Mouse (Mus musculus) layer of hippocampus, postnatal 25 days (tissue): Measurements from ENCODE around the gene Qars. TPM values are rescaled to one million over a fixed set of nuclear protein-coding genes. Genes with fewer than 3 reads are reported as not detected.
A peak's percentile ranks its signal among the peaks of the same experiment; 100 is the strongest.

Experiments
- DNase-seq, 2 experiments: peaks; one replicate each; pipeline ENCODE4 v3.0.0; 2022; ENCODE audit warnings: mixed read lengths in 2 of 2, low spot score in 1 of 2; ENCODE audit errors: extremely low spot score in 1 of 2
- total RNA-seq, 2 experiments: library from RNA; stranded (reverse); gene quantifications; 2 replicates each; pipeline ENCODE4 v1.2.3; 2021

Qars gene
- 10 to 100 TPM; 76.6 to 82.5 TPM for total RNA-seq

DNA sequence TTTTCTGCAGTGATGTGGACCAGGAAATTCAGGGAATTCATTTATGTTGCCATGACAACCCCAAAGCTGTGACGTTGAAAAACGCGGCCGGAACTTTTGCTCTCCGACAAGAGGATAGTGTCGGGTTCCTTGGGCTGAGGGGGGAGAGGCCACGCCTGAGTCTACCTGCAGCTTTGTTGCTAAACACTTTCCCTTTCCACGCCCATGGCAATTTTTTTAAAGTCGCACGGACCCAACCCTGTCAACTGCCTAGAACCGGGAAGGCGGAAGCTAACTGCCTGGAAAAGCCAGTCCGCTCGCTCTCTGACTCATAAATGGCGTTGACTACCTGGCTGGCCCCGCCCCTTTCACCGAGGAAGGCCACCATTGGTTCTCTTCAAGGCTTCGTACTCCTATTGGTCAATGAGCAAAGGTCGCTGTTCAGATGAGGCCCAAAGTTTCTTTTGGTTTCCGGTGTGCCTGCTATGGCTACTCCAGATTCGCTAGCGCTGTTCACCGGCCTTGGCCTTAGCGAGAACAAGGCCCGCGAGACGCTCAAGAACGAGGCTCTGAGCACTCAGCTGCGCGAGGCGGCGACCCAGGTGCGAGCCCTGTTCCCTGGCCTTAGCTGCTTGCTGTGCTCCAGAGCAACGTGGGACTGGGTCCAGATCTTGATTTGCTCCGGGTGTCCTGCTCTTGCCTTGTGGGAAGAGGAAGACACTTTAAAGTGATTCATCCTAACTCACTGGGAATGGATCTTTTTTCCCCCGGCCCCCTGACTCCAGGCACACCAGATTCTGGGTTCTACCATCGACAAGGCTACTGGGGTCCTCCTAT, at the start of gene Qars:
TSS of gene Qars (plus strand) at position 88 of the 816 bp plus-strand sequence.
- peak; percentile 78 to 82 for DNase-seq

DNA sequence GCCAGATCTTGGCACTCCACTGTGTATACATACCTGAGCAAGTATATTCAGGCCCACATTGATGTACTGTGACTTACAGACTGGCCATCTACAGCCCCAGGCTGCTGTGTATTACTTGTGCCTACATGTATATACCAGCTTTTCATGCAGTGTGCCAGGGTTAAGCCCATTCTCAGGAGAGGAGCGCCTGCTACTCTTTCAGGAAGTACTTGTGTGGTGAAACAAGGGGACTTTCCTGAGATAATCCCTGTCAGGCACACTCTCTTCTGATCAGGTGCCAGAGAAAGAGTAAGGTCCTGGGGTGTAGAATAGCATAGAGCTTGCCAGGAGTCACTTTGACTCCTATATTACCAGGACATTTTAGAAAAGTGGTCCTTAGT, 47.6 kb upstream of the Qars start:
- DNase-seq, result no peak

DNA sequence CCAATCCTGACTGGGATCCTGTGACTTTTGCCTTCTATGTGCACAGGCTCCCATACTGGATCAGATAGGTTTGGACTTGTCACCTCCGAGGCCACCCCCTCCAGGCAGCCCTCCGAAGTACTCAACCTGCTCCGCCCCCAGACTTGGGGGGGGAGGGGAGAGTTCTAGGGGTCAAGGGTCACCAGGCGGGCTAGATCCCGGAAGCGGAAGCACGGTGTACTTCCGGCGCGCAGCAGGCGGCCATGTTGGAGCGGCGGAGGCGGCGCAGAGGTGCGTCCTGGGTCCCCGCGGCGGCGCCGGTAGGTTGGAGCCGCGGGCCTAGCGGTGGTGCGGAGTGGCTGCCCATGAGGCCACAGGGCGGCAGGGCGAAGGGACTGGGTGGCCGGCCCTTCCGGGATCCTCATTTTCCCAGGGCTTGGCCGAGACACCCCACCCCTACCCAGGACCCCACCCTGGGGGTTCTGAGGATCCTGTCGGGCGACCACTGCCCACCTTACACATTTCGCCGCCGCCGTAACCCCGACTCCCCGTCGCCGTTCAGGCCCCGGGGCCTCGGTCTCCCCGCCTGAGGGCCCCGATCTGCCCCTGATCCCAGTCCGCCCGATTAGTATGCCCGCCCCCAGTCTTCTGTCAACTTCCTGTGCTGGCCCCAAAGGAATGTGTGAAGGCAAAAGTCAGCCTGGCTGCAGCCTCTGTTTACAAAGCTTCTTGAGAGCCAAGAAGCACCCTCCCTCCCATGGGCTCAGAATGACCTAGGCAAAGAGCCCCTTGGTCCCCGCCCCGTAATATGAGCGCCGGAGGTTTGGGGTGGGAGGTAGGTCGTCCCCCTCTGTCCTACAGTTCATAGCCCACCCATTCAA, 47.0 kb upstream of the Qars start, which contains the start of gene Ccdc71:
TSS of gene Ccdc71 (plus strand) at position 209 of the 860 bp plus-strand sequence.
- peak; percentile 85 to 86 for DNase-seq

DNA sequence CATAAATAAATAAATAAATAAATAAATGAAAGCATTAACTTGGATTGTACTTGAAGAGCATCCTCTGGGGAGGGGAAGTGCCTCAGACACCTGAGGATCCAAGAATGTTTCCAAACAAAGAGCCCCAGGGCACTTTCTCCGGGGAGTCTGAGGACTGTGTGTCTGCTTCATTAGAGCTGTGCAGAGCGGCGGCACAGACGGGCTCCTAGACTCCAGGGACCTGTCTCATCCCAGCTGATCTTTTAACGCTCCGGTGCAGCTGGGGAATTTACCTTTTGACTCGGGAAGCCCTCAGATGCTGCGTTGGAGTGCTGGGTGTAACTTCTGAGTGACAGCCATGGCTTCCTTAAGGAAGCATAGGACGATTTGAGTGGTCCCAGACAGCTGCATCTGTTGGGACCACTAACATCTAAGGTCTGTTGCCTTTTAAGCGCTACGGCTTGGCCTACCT, 46.3 kb upstream of the Qars start, which contains the start of gene Klhdc8b:
TSS of gene Klhdc8b (minus strand) at position 401 of the 451 bp plus-strand sequence.
- DNase-seq, result no peak

DNA sequence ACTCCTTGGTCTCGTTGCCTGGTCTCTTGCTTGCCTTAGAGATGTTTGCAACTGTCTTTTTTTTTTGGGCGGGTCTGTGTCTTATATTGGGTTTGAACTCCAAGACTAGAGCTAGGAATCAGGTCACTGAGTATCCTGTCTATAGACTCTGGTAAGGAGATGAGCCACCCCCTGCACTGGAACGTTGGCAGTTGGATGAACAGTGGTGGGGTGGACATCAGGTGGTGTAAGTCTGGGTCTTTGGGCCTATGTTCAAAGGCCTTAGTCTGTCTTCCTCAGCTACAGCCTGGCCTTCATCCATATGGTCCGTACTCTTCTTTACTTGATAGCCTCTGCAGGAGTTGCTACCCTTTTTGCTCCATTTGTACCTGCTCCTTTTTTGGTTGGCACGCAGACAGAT, 45.8 kb upstream of the Qars start:
- DNase-seq, result no peak

DNA sequence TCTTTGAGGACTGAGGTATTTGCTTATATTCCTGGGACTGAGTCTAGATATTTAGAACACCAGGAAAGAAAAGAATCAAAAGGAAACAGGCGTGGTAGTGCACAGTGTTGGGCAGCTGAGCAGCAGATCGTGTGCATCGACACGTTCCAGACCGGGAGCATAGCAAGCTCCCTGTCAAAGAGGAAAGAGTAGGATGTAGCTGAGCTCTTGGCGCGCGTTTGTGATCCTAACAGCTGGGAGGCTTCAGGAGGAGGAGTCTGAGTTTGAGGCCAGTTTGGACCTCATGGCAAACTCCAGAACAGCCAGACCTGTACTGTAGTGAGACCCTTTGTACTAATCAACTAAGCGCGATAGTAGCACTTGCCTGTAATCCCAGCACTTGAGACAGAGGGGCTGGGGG, 45.3 kb upstream of the Qars start:
- no peak for DNase-seq

DNA sequence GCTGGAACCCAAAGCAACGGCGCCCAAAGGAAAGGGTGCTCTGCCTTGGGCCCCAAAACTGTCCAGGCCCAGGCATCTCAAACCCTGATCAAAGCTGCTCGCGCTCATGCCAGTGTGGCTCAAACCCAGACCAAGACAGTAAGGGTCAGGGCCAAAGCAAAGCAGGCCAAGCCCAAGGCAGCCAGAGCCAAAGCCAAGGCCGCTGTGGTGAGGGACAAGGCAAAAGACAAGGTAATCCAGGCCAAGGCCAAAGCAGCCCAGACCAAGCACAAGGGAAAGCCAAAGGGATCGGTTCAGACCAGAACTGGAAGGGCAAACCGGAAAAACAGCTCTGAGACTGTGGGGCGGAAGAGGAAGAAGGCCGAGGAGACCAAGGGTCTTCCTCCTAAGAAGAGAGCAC, 43.8 kb upstream of the Qars start:
- no peak for DNase-seq

DNA sequence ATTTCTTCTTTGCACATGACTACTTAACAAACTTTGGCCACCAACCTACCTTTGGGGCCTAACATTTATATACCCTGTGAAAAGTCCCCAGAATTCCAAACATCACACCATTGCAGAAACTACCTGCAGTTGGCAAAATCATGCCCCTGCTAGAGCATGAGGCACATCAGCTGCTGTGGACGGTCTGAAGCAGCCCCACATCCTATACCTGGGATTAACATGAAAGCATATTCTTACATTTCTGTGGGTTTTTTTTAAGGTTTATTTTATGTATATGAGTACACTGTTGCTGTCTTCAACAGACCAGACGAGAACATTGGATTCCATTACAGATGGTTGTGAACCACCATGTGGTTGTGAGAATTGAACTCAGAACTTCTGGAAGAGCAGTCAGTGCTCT, 41.3 kb upstream of the Qars start:
- DNase-seq, result no peak

DNA sequence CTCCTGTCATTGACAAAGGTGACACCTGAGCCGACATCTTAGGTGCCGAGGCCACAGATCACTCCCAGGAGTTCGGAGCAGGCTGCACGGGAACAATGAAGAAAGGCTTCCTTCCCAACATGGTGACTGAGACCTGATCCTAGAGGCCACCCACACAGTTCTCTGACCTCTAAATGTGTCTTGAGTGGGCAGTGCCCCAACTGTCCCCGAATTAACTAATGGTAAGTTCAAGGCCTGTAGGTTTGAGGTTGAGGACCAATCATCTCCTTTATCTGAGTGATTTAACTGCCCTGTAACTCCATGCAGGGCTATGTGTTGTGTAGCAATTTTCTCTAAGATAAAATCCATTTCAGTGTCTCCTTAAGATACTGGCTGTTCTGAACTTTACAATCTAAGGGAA, 38.1 kb upstream of the Qars start:
- no peak for DNase-seq

DNA sequence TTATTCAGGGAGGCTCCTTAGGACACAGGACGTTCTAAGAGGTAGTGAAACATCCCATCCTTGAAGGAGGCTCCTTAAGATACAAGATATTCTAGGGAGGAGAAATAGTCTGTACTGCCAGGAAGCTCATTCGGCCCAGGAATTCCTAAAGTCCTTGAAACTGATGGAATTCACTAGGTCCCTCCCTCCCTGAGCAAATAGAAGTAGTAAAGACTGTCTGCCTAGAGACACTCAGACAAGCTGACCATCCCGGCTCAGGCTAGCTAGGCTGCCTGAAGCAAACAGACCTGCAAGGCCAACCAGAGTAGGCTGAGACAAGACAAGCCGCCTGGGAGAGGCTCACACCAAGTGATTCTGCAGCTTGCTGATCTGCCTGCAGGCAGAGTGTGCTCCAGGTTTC, 37.7 kb upstream of the Qars start:
- DNase-seq, result no peak

DNA sequence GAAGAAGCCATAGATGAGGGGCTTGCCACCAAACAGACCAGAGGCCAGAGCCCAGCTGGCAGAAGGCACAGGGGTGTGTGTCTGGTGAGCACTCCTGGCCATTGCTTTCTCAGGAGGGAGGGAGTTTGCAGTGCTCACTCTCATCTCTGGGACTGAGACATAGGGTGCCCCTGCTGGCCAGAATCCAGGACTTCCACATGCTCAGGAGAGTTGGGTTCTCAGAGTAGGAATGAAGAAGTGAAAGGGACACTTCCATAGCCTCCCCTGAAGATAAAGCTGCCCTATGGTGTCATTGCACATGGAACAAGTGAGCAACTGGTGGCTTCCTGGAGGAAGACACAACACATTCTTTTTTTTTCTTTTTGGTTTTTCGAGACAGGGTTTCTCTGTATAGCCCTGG, 33.0 kb upstream of the Qars start:
- no peak for DNase-seq

DNA sequence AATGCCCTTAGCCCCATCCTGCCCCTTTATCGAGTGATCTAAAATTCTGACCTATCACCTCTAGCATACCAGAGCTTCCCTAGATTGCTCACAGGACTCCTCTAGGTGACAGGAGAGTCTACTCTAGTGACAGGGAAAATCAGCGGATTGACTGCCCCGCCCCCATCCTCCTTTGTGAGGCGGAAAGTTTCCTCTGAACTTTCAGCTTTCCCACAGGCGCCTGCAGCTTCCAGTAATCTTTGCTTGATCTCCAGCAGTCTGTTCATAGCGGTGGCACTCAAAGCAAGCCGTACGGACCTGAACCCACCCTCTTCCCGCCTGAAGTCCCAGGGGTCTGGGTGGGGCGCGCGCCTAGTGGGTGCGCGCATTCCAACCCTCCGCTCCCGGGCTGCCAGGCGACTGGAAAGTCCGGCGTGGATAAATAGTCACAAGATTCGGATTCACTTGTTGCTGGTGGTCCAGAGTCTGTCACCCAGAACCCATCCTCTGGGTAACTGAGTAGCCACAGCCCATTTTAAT, 28.8 kb upstream of the Qars start:
- DNase-seq, result peak in 1 of 2 experiments; percentile 42

DNA sequence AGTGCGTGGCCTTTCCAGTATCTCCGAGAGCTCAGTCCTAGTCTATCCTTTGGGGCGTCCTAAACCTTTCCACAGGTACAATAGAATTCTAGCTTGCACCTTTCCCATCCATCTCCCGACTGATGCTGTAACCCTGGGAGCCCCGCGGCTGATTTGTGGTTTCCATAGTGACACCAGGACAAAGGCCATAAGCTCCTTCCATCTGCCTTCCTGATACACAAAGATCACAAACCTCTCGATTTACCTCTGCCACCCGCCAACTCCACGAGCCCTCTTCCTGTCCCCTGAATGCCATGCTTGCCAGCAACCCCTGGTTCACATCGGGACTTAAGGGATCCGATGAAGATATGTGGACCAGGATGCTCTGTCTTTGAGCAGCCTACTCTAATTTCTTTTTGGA, 28.3 kb upstream of the Qars start:
- no peak for DNase-seq

DNA sequence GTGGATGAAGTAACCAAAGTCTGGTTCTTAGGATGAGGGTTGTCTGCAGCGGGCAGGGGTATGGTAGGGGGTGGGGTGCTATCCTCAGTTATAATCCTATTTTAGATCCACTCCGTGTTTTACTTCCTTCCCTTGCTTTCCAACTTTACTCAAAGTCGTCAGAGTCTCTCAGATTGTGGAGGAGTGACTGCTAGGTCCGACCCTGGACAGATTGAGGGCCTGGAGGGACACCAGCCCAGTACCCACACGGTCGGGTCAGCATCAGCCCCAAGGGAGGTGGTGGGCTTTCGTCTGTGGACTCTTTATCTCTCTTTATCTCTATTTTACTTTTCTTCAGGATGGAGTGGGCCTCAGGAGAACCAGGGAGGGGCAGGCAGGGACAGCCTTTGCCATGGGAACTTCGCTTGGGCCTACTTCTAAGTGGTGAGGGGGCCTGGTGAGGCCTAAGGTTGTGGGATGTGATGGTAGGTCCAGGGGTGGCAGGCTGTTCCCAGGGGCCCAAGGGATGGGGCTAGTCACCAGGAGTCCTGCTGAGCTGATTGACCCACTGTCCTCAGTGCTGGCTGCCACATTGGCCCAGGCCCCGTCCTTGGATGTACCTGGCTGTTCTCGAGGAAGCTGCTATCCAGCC, 27.7 kb upstream of the Qars start, which contains the start of gene Lamb2:
TSS of gene Lamb2 (plus strand) at position 16 of the 631 bp plus-strand sequence.
- no peak for DNase-seq

DNA sequence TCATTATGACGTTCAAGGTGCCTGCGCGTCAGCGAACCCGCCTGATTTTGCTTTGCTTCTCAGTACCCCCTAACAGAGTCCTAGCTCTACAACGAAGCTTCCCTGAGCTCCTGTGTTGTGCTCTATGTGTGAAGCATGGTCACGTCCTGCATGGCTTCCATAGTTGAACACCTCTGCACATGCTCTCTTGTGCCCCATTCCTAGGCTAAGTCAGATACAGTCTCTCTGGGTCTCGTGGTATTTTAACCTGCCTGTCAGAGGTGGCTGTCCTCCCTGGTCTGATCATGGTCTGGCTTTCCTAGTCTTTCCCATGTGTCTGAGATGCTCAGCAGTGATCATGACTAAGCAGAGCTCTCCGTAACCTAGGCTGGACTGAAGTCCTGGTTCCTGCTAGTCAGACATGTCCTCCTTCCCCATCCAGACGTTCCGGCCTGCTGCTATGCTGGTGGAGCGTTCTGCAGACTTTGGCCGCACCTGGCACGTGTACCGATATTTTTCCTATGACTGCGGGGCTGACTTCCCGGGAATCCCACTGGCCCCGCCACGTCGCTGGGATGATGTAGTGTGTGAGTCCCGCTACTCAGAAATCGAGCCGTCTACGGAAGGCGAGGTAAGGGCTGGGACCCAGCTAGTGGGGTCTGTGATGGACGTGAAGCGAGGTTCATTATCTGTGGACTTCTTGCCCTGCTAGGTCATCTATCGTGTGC, 26.5 kb upstream of the Qars start:
- no peak for DNase-seq

DNA sequence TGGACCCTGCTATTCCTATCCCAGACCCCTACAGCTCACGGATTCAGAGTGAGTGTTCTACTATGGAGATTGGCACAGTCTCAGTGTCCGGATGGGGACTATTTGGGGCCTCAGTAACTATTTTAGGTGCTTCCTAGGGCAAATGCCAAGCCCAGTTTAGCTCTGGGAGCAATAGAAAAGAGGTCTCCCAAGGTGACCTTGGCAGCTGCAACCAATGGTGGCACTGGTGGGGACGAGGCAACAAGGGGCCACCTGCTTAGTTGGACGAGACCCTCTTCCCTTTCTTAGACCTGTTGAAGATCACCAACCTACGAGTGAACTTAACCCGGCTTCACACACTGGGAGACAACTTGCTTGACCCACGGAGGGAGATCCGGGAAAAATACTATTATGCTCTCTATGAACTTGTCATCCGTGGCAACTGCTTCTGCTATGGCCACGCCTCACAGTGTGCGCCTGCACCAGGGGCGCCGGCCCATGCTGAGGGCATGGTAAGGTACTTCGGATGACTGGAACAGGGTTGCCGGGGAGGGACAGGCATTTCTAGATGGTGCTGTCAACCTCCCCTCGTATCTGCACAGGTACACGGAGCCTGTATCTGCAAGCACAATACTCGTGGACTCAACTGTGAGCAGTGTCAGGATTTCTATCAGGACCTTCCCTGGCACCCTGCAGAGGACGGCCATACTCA, 25.8 kb upstream of the Qars start:
- DNase-seq, result no peak

DNA sequence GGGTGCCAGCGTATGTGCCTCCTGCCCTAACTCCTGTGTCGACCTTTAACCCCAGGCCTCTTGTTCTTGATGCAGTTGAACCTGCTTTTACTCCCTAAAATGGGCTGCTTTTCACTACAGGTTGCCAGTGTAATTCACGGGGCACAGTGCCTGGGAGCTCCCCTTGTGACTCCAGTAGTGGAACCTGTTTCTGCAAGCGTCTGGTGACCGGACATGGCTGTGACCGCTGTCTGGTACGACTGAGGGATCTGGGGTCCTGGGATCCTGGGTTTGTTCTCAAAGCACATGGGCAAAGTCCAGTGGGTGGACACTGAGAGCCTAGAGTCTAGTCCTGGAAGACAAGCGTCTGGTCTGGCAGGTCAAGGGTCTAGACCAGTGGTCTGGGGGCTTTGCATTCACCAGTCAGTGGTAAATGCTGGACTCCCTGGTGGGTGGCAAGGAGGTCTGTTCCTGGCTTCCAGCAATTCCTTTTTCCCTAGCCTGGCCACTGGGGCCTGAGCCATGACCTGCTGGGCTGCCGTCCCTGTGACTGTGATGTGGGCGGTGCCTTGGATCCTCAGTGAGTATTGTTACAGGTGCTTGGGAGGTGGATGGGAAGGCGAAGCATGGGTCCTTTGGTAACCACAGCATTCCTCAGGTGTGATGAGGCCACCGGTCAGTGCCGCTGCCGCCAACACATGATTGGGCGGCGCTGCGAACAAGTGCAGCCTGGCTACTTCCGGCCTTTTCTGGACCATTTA, 24.3 kb upstream of the Qars start:
- no peak for DNase-seq

DNA sequence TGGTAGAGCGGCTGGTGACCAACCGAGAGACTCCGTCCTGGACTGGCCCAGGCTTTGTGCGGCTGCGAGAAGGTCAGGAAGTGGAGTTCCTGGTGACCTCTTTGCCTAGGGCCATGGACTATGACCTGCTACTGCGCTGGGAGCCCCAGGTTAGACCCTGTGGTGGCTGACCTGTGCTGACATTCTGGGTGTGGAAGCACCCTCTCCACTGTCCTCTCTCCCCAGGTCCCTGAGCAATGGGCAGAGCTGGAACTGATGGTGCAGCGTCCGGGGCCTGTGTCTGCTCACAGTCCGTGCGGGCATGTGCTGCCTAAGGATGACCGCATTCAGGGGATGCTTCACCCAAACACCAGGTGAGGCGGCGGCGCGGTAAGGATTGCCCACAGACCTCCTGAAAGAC, 23.5 kb upstream of the Qars start:
- DNase-seq, result no peak
